Mouse (Mus musculus) stomach, embryonic 15.5 days (tissue): Measurements from ENCODE around the gene Slc2a13. TPM values are rescaled to one million over a fixed set of nuclear protein-coding genes. Genes with fewer than 3 reads are reported as not detected.
A peak's percentile ranks its signal among the peaks of the same experiment; 100 is the strongest.

Experiments
- ATAC-seq: fragments of 200-750 bp; cut with Nextera tagmentation; 2 replicates; pipeline ENCODE4 v1.8.0; 2017; ENCODE audit warnings: low read depth, moderate number of reproducible peaks, moderate TSS enrichment; ENCODE audit not compliant: insufficient read depth, low FRiP score
- H3K27ac ChIP-seq: fragments of 300-500 bp; sonication (generic); 2 replicates; pipeline ENCODE4 v1.5.1; 2015; ENCODE audit warnings: mild to moderate bottlenecking, inconsistent platforms
- H3K27me3 ChIP-seq: fragments of 300-500 bp; sonication (generic); replicated peaks from 2 replicates; pipeline ENCODE4 v1.6.1; 2015; ENCODE audit warnings: inconsistent platforms
- H3K36me3 ChIP-seq: fragments of 300-500 bp; sonication (generic); 2 replicates; pipeline ENCODE4 v1.6.1; 2015; ENCODE audit warnings: inconsistent platforms
- H3K4me1 ChIP-seq: fragments of 300-500 bp; sonication (generic); 2 replicates; pipeline ENCODE4 v1.6.1; 2015; ENCODE audit warnings: inconsistent platforms
- H3K4me2 ChIP-seq: fragments of 300-500 bp; sonication (generic); 2 replicates; pipeline ENCODE4 v1.6.1; 2015; ENCODE audit warnings: mild to moderate bottlenecking, inconsistent platforms
- H3K4me3 ChIP-seq: fragments of 300-500 bp; sonication (generic); replicated peaks from 2 replicates; pipeline ENCODE4 v1.5.1; 2015; ENCODE audit warnings: inconsistent platforms
- H3K9ac ChIP-seq: fragments of 300-500 bp; sonication (generic); 2 replicates; pipeline ENCODE4 v1.6.1; 2015; ENCODE audit warnings: inconsistent platforms
- H3K9me3 ChIP-seq: fragments of 300-500 bp; sonication (generic); 2 replicates; pipeline ENCODE4 v1.6.1; 2016; ENCODE audit warnings: inconsistent platforms
- WGBS: fragments of 180-500 bp; shearing (Covaris S2); methylation state at CpG from one replicate; pipeline ENCODE4 v1.1.7; 2015; 5-methylcytosine and 5-hydroxymethylcytosine counted together
- polyA plus RNA-seq: library from polyadenylated mRNA; unstranded; fragments of >200 nt; fragmentation: Nextera tagmentation; extraction: Ambion mirVana; gene quantifications from 2 replicates; pipeline ENCODE4 v1.2.1, GENCODE M21; 2015

Gene Slc2a13
- polyA plus RNA-seq, 1 experiment from 2014 or later = 1.3 TPM

DNA sequence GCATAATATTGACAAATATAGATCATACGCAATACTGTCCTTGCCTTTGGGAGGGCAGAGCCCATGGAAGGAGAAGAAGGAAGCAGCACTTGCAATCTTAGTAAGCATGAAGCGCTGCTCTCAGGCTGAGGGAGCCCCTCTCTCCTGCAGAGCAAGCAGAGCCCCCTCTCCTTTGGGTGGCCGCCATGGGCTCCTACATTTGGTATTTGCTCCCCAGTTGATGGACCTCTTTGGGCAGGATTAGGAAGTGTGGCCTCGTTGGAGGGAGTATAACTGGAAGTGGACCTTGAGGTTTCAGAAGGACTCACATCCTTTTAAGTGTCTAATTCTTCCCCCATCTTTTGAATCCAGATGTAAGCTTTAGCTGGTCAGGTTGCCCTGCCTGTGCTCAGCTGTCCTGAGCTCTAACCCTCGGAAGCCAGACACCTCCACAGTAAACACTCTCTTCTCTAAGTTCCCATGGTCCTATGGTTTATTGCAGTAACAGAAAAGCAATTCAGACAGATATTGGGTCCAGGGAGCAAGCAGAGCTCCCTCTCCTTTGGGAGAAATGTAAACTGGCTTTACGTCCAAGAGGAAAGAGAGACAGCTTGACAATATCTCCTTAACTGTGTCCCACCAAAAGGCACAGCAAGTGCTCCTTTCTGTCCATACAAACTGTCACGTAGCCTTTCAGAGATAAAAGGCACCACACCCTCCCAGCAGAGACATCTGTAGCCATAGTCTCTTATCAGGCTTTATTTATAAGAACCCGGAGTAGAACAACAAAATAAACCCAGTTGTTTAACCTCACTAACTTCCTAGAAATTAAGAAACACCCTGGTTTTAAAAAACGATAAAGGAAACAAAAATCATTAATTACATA lies 321.3 kb downstream of the Slc2a13 start:
- Histone ChIP-seq H3K36me3 (no peaks in the 10 kb centered on the region), H3K27ac (no peak overlapping the region), H3K9ac (no peak overlapping the region), H3K4me3 (no peak overlapping the region), H3K27me3 (no peaks in the 10 kb centered on the region), H3K4me1 (no peaks in the 10 kb centered on the region), H3K4me2 (no peak overlapping the region), H3K9me3 (no peaks in the 10 kb centered on the region)
- WGBS = 55% methylated on average over 9 of the region's 9 CpGs
- peak; percentile 88; the same call in 1 of the 2 replicates for ATAC-seq

DNA sequence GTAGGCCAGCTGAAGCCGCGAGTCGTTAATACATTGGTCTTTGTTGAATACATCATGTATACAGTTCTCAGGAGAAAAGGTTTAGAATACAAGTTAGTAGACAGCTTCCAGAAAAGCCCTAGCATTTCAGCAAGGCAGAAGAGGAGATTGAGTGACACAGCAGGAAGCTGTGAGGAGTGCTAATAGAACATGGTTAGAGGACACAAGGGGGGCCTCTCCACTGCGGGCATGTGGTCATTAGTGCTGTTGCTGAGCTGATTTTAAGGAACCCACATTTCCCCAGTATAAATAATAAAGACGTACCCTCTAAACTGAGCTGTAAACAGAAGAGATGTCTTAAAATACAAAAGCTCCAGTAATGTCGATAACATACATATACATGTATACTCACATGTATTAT lies 322.2 kb downstream of the Slc2a13 start:
- no peak for ATAC-seq

GRCm38 (mm10) chr15:91240683-91241335 lies 332.3 kb downstream of the Slc2a13 start:
- no peak overlapping the region for H3K4me3 ChIP-seq
- no peaks in the 10 kb centered on the region for H3K9me3 ChIP-seq
- no peaks in the 10 kb centered on the region for H3K4me1 ChIP-seq
- 84% methylated on average over 3 of the region's 3 CpGs for WGBS
- no peak for ATAC-seq
- H3K9ac ChIP-seq = no peak overlapping the region
- H3K4me2 ChIP-seq = no peak overlapping the region
- no peaks in the 10 kb centered on the region for H3K27me3 ChIP-seq
- no peaks in the 10 kb centered on the region for H3K36me3 ChIP-seq
- H3K27ac ChIP-seq = no peak overlapping the region

More for the DNA sequence above, 322.2 kb downstream of the Slc2a13 start:
- Histone ChIP-seq H3K27me3 (no peaks in the 10 kb centered on the region), H3K4me3 (no peak overlapping the region), H3K36me3 (no peaks in the 10 kb centered on the region), H3K27ac (no peak overlapping the region), H3K4me1 (no peaks in the 10 kb centered on the region), H3K9ac (no peak overlapping the region), H3K4me2 (no peak overlapping the region), H3K9me3 (no peaks in the 10 kb centered on the region)
- WGBS = 62% methylated on average over 6 of the region's 6 CpGs

GRCm38 (mm10) chr15:91237294-91237693 lies 335.8 kb downstream of the Slc2a13 start:
- Histone ChIP-seq H3K27ac (no peak overlapping the region), H3K36me3 (no peaks in the 10 kb centered on the region), H3K4me1 (no peaks in the 10 kb centered on the region), H3K27me3 (no peaks in the 10 kb centered on the region), H3K9ac (no peak overlapping the region), H3K9me3 (no peaks in the 10 kb centered on the region), H3K4me3 (no peak overlapping the region), H3K4me2 (no peak overlapping the region)
- WGBS = 75% methylated on average over 5 of the region's 5 CpGs
- no peak for ATAC-seq

Other genes starting within 250 kb of the Slc2a13 start
- gene Lrrk2, start 99.9 kb upstream of the Slc2a13 start, polyA plus RNA-seq = 3.8 and 4.6 TPM in 2 replicates